Mouse (Mus musculus): Measurements from ENCODE around the gene Nsa2. TPM values are rescaled to one million over a fixed set of nuclear protein-coding genes. Genes with fewer than 3 reads are reported as not detected.
"Not testable (repeated sequence)": the region's sequence is repeated elsewhere in the genome, so short reads cannot be mapped to it uniquely, and the experiment has no call there.

Gene Nsa2
- polyA plus RNA-seq, 1 experiment from 2014 or later: 59.9 TPM

DNA sequence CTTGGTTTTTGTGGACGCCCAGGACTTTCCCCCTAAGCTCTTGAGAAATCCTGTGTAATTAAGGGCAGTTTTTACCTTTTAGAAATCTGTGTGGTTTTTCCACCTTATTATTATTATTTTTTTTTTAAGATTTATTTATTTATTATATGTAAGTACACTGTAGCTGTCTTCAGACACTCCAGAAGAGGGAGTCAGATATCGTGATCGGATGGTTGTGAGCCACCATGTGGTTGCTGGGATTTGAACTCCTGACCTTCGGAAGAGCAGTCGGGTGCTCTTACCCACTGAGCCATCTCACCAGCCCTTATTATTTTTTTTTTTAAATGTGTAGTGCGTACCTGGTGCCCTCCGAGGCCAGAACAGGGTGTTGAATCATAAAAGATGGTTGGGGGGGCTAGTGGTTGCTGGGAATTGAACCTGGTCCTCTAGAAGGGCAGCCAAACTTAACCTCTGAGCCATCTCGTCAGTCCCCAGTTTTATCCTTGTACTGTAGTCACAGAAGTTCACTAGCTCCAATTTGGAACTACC lies 731 bp upstream of the Nsa2 start:
- peak overlapping the region; percentile 58; the same call in 1 of the 2 replicates for H3K9ac ChIP-seq
- not testable (repeated sequence) for H3K4me1 ChIP-seq; H3K36me3 ChIP-seq; H3K9me3 ChIP-seq; H3K27me3 ChIP-seq (replicated peaks); ATAC-seq (ENCODE audit: insufficient read depth, low FRiP score, low read depth); H3K27ac ChIP-seq
- 31% methylated on average over 8 of the region's 8 CpGs for WGBS
- peak overlapping the region; percentile 66 for H3K4me3 ChIP-seq (replicated peaks)
- peak overlapping the region; percentile 55 for H3K4me2 ChIP-seq

DNA sequence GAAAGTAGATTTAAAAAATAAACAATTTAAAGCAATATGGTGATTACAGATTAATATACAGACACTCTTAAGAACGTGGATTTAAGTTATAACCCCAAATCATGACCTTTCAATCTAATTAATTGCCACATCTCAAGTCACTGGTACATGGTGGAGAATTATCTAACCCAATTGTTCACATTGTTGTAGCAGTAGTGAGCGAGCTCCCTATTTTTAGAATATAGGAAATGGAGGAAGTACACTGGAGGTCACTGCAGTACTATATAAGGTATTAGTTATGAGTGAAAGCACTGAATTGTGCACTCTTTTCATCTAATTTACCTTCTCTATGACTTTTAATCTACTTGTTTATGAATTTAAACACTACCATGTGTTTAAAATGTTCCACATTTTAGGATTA lies 7.3 kb downstream of the Nsa2 start:
- no CpG with 5 or more reads among the region's 2 CpGs for WGBS
- not testable (repeated sequence) for H3K27me3 ChIP-seq (replicated peaks); H3K4me3 ChIP-seq (replicated peaks); H3K27ac ChIP-seq; H3K9ac ChIP-seq; H3K9me3 ChIP-seq; H3K4me1 ChIP-seq; H3K4me2 ChIP-seq; ATAC-seq (ENCODE audit: insufficient read depth, low FRiP score, low read depth)
- H3K36me3 ChIP-seq: peaks cover 15% of the 10 kb centered on the region; the same call in 1 of the 2 replicates

DNA sequence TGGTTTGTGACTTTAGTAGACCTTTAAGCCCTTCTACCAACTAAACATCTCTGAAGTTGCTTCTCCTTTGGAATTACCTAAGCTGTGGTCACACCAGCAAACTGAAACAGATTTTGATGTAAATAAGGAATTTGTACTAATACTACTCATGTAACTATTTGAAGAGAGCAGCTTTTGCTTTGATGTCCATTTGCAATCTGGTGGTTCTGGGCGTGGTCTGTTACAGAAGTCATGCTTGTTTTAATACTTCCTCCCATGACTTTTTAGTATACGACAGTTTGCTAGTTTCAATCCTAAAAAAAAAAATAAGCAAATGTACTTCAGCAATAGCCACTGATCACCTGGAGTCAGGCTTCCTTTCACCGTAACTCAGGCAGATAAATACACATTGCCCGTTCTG lies 8.1 kb downstream of the Nsa2 start:
- peaks cover 12% of the 10 kb centered on the region; the same call in 1 of the 2 replicates for H3K36me3 ChIP-seq
- not testable (repeated sequence) for H3K9ac ChIP-seq; H3K27me3 ChIP-seq (replicated peaks); H3K4me1 ChIP-seq; H3K27ac ChIP-seq; ATAC-seq (ENCODE audit: insufficient read depth, low FRiP score, low read depth); H3K4me2 ChIP-seq; H3K9me3 ChIP-seq; H3K4me3 ChIP-seq (replicated peaks)
- WGBS: 84% methylated on average over 4 of the region's 4 CpGs

DNA sequence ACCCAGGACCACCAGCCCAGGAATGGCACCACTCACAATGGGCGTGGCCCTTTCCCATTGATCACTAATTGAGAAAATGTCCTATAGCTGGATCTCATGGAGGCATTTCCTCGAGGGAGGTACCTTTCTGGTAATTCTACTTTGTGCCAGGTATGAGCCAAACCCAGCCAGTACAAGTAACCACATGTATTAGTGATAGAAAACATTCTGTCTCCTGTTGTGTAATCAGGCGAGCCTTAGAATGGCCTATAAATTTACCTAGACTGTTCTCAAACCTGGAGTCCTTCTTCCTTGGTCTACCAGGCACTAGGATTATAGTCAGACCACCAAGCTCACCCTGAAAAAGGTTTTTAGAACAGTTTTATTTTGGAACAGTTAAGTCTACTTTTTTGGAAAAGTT lies 16.4 kb downstream of the Nsa2 start:
- no peaks in the 10 kb centered on the region for H3K27me3 ChIP-seq (replicated peaks)
- H3K36me3 ChIP-seq: no peaks in the 10 kb centered on the region
- 68% methylated on average over 3 of the region's 3 CpGs for WGBS
- no peak overlapping the region for H3K4me3 ChIP-seq (replicated peaks)
- no peaks in the 10 kb centered on the region for H3K9me3 ChIP-seq
- ATAC-seq (ENCODE audit: insufficient read depth, low FRiP score, low read depth): no peak
- H3K4me1 ChIP-seq: no peaks in the 10 kb centered on the region
- no peak overlapping the region for H3K4me2 ChIP-seq
- H3K27ac ChIP-seq: no peak overlapping the region
- no peak overlapping the region for H3K9ac ChIP-seq

DNA sequence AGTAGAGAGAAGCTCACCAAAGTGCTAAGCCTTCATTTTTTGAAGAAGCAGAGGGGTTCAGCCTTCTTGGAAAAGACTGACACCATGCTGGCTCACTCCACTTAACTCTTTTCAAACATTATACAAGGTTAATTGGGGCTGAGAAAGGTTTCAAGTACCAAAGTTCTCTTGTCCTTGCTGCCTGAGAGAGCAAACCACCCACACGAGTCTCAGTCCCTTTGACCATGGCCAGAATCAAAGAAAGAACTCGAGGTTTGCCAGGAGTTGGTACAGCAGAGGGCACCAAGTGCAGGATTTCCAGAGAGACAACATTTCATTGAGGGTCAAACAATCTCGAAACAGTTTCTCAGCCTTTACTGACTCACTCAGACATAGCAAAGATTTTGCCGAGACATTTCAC lies 28.7 kb downstream of the Nsa2 start:
- Histone ChIP-seq H3K27me3 (replicated peaks) (no peaks in the 10 kb centered on the region), H3K4me2 (no peak overlapping the region), H3K4me3 (replicated peaks) (no peak overlapping the region), H3K36me3 (no peaks in the 10 kb centered on the region), H3K9ac (no peak overlapping the region), H3K4me1 (no peaks in the 10 kb centered on the region), H3K9me3 (no peaks in the 10 kb centered on the region), H3K27ac (no peak overlapping the region)
- no peak for ATAC-seq (ENCODE audit: insufficient read depth, low FRiP score, low read depth)
- WGBS: 81% methylated on average over 4 of the region's 4 CpGs

DNA sequence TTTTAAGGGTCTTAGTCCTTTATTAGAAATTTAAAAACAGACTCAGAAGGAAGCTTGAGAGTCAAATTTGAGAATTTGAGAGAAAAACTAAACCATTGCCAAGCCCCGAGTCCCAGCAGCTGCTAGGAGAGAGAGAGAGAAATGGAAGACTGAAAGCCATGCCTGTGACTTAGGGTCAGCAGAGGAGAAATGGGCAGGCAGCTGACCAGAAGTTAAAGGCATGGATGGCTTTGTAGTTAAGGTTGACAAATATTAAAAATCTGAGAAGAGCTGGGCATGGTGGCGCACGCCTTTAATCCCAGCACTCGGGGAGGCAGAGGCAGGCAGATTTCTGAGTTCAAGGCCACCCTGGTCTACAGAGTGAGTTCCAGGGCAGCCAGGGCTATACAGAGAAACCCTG lies 30.0 kb downstream of the Nsa2 start:
- not testable (repeated sequence) for H3K36me3 ChIP-seq; H3K4me3 ChIP-seq (replicated peaks); H3K27me3 ChIP-seq (replicated peaks); H3K9me3 ChIP-seq; H3K4me1 ChIP-seq; H3K4me2 ChIP-seq; H3K27ac ChIP-seq; H3K9ac ChIP-seq; ATAC-seq (ENCODE audit: insufficient read depth, low FRiP score, low read depth)
- WGBS: 93% methylated on average over 4 of the region's 4 CpGs

DNA sequence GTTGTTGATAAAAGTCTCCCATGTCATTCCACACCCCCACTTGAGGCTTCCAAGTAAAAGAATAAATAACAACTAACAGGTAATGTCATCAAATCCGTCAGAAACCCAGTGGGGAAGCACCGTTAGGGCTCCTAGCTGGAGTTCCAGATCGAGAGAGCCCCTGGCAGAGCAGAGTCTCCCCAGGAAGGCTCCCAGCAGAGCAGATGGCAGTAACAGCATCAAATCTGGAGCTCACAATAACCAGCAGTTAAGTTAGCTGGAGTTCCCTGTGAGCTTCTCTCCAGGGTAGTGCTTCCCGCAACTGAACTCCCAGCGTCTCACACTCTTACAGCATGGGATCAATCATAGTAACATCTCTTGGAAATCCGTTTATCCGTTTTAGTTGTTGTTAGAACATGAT lies 32.7 kb downstream of the Nsa2 start:
- Histone ChIP-seq H3K4me2 (no peak overlapping the region), H3K4me3 (replicated peaks) (no peak overlapping the region), H3K27ac (no peak overlapping the region), H3K9me3 (no peaks in the 10 kb centered on the region), H3K4me1 (no peaks in the 10 kb centered on the region), H3K9ac (no peak overlapping the region), H3K27me3 (replicated peaks) (no peaks in the 10 kb centered on the region), H3K36me3 (no peaks in the 10 kb centered on the region)
- 74% methylated on average over 7 of the region's 7 CpGs for WGBS
- ATAC-seq (ENCODE audit: insufficient read depth, low FRiP score, low read depth): no peak

DNA sequence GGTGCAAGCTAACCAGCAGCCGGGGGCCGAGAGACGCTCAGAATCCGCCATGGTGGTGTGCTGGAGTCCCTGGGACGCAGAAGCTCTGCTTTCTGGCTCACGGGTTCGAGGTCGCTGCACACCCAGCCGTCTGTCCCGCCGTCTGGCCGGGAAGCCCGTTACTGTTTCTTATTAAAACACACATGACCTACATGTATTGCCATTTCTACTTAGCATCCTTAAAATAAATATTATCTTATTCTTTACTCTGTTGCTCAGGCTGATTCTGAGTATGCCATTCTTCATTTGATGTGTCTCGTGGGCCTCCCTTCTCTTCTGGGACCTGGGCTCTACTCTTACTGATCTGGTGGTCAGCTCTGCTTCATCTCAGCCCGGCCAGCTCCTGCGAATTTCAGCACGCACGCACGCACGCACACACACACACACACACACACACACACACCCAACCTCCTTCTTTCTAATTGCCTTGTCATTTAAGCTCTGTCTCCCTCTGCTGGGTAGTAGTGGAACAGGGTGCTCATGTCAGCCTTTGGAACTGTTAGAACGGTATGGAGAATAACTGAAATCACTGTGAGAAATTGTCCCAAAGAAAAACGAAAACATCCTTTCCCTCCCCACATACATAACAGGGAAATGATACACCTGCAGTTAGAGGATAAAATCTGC lies 38.4 kb downstream of the Nsa2 start, which contains the start of gene Gm6169:
TSS of gene Gm6169 (minus strand) at position 51 of the 666 bp plus-strand sequence.
- no peak within 1 kb of the TSS for H3K9ac ChIP-seq
- H3K4me1 ChIP-seq: no peaks in the 10 kb centered on the region
- WGBS: 73% methylated on average over 22 of the region's 22 CpGs
- no peaks in the 10 kb centered on the region for H3K36me3 ChIP-seq
- H3K4me3 ChIP-seq (replicated peaks): no peak within 1 kb of the TSS
- no peaks in the 10 kb centered on the region for H3K9me3 ChIP-seq
- no peak within 1 kb of the TSS for H3K27ac ChIP-seq
- H3K27me3 ChIP-seq (replicated peaks): no peaks in the 10 kb centered on the region
- no peak for ATAC-seq (ENCODE audit: insufficient read depth, low FRiP score, low read depth)
- H3K4me2 ChIP-seq: no peak within 1 kb of the TSS

DNA sequence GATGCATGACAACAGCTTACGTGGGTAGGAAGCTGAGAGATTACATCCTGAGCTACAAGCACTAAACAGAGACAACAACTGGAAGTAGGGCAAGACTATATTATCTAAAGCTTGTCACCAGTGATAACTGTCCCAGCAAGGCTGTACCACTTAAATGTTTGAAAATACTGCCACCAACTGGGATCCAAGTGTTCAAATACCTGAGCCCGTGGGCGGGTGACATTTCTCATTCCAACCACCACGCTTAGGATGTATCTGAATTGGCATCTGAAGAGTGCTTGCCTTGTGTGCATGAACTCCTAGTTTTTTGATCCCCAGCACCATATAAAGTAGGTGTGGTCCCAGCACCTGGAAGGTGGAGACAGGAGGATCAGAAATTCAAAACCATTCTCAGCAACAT lies 42.0 kb downstream of the Nsa2 start:
- Histone ChIP-seq H3K36me3 (no peaks in the 10 kb centered on the region), H3K9ac (no peak overlapping the region), H3K4me1 (no peaks in the 10 kb centered on the region), H3K4me3 (replicated peaks) (no peak overlapping the region), H3K9me3 (no peaks in the 10 kb centered on the region), H3K27ac (no peak overlapping the region), H3K27me3 (replicated peaks) (no peaks in the 10 kb centered on the region), H3K4me2 (no peak overlapping the region)
- 81% methylated on average over 4 of the region's 4 CpGs for WGBS
- no peak for ATAC-seq (ENCODE audit: insufficient read depth, low FRiP score, low read depth)

DNA sequence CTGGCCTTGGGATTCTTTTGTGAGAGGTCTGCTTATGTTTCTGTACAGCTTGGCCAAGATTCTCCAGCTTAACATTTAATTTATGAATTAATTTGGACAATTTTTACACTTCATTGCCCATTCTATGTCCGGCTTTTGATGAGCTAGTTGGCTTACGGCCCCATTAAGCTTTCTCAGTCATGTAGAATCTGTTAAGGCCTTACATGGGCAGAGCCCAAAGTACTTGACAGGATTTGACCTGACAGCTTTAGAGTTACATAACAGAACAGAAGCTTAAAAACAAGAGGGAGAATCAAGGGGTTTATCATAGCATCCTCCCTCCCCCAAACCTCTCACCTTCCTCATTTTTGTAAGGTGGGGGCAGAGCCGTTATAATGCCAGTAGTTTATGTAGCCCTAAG lies 49.6 kb downstream of the Nsa2 start:
- H3K4me1 ChIP-seq: no peaks in the 10 kb centered on the region
- no peak overlapping the region for H3K4me2 ChIP-seq
- no peak overlapping the region for H3K4me3 ChIP-seq (replicated peaks)
- H3K36me3 ChIP-seq: no peaks in the 10 kb centered on the region
- no peak for ATAC-seq (ENCODE audit: insufficient read depth, low FRiP score, low read depth)
- H3K9me3 ChIP-seq: no peaks in the 10 kb centered on the region
- no peaks in the 10 kb centered on the region for H3K27me3 ChIP-seq (replicated peaks)
- H3K9ac ChIP-seq: no peak overlapping the region
- WGBS: 82% methylated on average over 3 of the region's 3 CpGs
- H3K27ac ChIP-seq: no peak overlapping the region

DNA sequence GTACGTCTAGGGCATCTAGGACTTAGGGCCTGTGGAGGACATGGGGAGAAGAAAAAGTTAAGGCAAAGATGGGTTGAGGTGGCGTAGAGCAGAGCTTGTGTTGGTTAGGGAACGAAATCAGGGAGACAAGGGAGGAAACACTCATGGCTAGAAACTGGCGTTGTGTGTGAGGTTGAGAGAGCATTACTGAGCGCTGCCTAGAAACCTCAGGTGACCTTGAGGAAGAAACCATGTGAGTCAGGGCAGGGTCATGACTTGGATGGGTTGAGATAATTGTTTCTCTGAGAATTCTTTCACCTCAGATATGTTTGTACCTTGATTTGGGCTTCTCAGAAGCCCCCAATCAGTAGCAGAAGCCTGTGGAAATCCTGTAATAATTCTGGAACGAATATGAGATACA lies 50.3 kb downstream of the Nsa2 start:
- Histone ChIP-seq H3K27me3 (replicated peaks) (no peaks in the 10 kb centered on the region), H3K4me3 (replicated peaks) (no peak overlapping the region), H3K4me1 (no peaks in the 10 kb centered on the region), H3K9ac (no peak overlapping the region), H3K27ac (no peak overlapping the region), H3K9me3 (no peaks in the 10 kb centered on the region), H3K4me2 (no peak overlapping the region), H3K36me3 (no peaks in the 10 kb centered on the region)
- WGBS: 94% methylated on average over 6 of the region's 6 CpGs
- no peak for ATAC-seq (ENCODE audit: insufficient read depth, low FRiP score, low read depth)

DNA sequence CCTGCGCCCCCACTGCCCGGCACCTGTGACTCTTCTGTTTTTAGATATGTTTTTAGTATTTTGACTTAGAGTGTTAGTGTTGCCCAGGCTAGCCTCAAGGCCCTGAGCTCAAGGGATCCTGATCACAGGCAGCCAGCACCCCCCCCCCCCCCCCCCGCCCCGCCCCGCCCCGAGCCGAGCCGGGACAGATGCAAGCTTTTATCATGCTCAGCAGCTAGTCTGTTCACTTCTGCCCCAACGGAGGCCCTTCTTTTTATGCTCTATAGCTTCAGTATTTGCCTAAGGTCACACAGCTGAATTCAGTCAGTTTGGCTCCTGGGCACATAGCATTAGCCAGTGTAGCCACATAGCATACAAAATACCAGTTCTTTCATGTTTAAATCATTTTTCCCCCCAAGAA lies 51.4 kb downstream of the Nsa2 start:
- no peak overlapping the region for H3K9ac ChIP-seq
- no peak overlapping the region for H3K4me3 ChIP-seq (replicated peaks)
- no peaks in the 10 kb centered on the region for H3K4me1 ChIP-seq
- H3K27me3 ChIP-seq (replicated peaks): no peaks in the 10 kb centered on the region
- peak; percentile 47; the same call in 1 of the 2 replicates for ATAC-seq (ENCODE audit: insufficient read depth, low FRiP score, low read depth)
- H3K27ac ChIP-seq: no peak overlapping the region
- no peak overlapping the region for H3K4me2 ChIP-seq
- WGBS: 74% methylated on average over 8 of the region's 9 CpGs
- H3K36me3 ChIP-seq: no peaks in the 10 kb centered on the region
- H3K9me3 ChIP-seq: no peaks in the 10 kb centered on the region

DNA sequence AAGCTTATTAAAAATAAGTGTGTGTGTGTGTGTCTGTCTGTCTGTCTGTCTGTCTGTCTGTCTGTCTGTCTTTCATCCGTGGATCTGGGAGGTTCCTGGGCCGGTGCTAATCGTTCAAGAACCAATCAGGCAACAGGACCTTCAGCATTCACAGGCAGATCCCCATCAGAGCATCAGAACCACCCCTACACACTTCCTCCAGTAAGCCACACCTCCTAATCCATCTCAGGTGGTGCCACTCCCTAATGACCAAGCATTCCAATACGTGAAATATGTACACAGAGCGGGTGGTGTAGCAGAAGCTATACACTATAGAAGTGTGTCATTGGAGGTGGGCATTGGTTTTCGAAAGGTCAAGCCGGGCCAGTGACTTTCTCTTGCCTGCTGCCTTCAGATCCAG lies 55.3 kb downstream of the Nsa2 start:
- WGBS: 77% methylated on average over 7 of the region's 7 CpGs
- Histone ChIP-seq H3K9me3 (no peaks in the 10 kb centered on the region), H3K4me2 (no peak overlapping the region), H3K4me1 (no peaks in the 10 kb centered on the region), H3K4me3 (replicated peaks) (no peak overlapping the region), H3K27me3 (replicated peaks) (no peaks in the 10 kb centered on the region), H3K9ac (no peak overlapping the region), H3K36me3 (no peaks in the 10 kb centered on the region), H3K27ac (no peak overlapping the region)
- peak; percentile 60; the same call in 1 of the 2 replicates for ATAC-seq (ENCODE audit: insufficient read depth, low FRiP score, low read depth)

All from stomach, embryonic 15.5 days (tissue).